Mouse (Mus musculus): Measurements from ENCODE around the gene Esyt2. TPM values are rescaled to one million over a fixed set of nuclear protein-coding genes. Genes with fewer than 3 reads are reported as not detected.

Gene Esyt2
- polyA plus RNA-seq, 1 experiment from 2014 or later, result 17.1 TPM

GRCm38 (mm10) chr12:116308612-116309011, 27.6 kb downstream of the Esyt2 start:
- Histone ChIP-seq H3K27ac (ENCODE audit: poor library complexity, severe bottlenecking) (no peak overlapping the region), H3K36me3 (no peaks in the 10 kb centered on the region), H3K9ac (no peak overlapping the region), H3K4me2 (no peak overlapping the region), H3K4me3 (no peak overlapping the region), H3K4me1 (replicated peaks) (no peaks in the 10 kb centered on the region), H3K9me3 (replicated peaks) (no peaks in the 10 kb centered on the region), H3K27me3 (replicated peaks) (no peaks in the 10 kb centered on the region)
- WGBS, result 76% methylated on average over 2 of the region's 2 CpGs
- no peak for ATAC-seq (ENCODE audit: insufficient number of reproducible peaks, low FRiP score)

- WGBS, result 74% methylated on average over 1 of the region's 1 CpGs
Observed at GRCm38 (mm10) chr12:116313816-116314215, 32.8 kb downstream of the Esyt2 start.

GRCm38 (mm10) chr12:116315498-116315897, 34.5 kb downstream of the Esyt2 start:
- no peak overlapping the region for H3K9ac ChIP-seq
- WGBS, result 82% methylated on average over 3 of the region's 3 CpGs
- H3K4me2 ChIP-seq, result no peak overlapping the region
- no peak overlapping the region for H3K4me3 ChIP-seq
- no peaks in the 10 kb centered on the region for H3K9me3 ChIP-seq (replicated peaks)
- no peaks in the 10 kb centered on the region for H3K4me1 ChIP-seq (replicated peaks)
- H3K27ac ChIP-seq (ENCODE audit: poor library complexity, severe bottlenecking), result no peak overlapping the region
- no peak for ATAC-seq (ENCODE audit: insufficient number of reproducible peaks, low FRiP score)
- H3K27me3 ChIP-seq (replicated peaks), result no peaks in the 10 kb centered on the region
- H3K36me3 ChIP-seq, result no peaks in the 10 kb centered on the region

More at GRCm38 (mm10) chr12:116313816-116314215, 32.8 kb downstream of the Esyt2 start:
- H3K4me1 ChIP-seq (replicated peaks), result no peaks in the 10 kb centered on the region
- H3K4me2 ChIP-seq, result no peak overlapping the region
- H3K27me3 ChIP-seq (replicated peaks), result no peaks in the 10 kb centered on the region
- H3K36me3 ChIP-seq, result no peaks in the 10 kb centered on the region
- no peak for ATAC-seq (ENCODE audit: insufficient number of reproducible peaks, low FRiP score)
- no peak overlapping the region for H3K9ac ChIP-seq
- H3K4me3 ChIP-seq, result no peak overlapping the region
- no peak overlapping the region for H3K27ac ChIP-seq (ENCODE audit: poor library complexity, severe bottlenecking)
- H3K9me3 ChIP-seq (replicated peaks), result no peaks in the 10 kb centered on the region

DNA sequence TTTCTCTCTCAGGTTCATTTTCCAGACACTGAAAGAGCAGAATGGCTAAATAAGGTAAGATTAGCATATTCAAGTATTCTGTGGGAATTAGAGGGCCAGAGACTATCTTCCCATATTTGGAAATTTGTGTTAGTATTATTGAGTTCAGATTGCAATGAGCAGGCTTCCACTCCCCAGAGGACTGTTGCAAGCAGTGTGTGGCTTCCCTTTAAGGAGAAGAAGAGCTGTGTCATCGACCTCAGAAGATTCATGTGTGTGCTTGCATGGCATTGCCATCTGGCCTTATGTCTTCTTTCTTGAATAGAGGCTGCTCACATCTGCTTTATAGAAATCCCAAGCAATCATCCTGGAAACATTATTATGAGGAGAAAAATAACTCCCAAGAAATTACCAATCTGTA, 36.8 kb downstream of the Esyt2 start:
- Histone ChIP-seq H3K9me3 (replicated peaks) (no peaks in the 10 kb centered on the region), H3K27me3 (replicated peaks) (no peaks in the 10 kb centered on the region), H3K4me3 (no peak overlapping the region), H3K4me1 (replicated peaks) (no peaks in the 10 kb centered on the region), H3K9ac (no peak overlapping the region), H3K36me3 (no peaks in the 10 kb centered on the region), H3K4me2 (no peak overlapping the region), H3K27ac (ENCODE audit: poor library complexity, severe bottlenecking) (no peak overlapping the region)
- ATAC-seq (ENCODE audit: insufficient number of reproducible peaks, low FRiP score), result no peak
- 70% methylated on average over 1 of the region's 1 CpGs for WGBS

DNA sequence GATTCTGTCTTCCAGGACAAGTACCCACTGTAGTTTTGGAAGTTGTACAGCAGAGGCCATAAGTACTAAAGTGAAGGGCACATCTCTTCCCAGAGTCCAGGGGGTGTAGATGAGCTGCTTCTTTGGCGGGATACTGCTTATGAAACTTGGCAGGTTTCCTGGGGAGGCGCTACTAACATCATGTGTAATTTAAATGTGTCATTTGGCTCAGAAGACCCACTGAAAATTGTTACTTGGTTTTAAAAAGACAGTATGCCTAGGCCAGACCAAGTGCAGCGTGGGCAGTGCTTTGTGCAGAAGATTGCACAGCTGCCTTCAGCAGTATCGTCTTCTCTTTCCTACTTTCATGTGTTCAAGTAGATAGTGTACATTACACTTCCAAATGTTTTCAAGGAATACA, 44.5 kb downstream of the Esyt2 start:
- Histone ChIP-seq H3K9ac (no peak overlapping the region), H3K27me3 (replicated peaks) (no peaks in the 10 kb centered on the region), H3K4me3 (no peak overlapping the region), H3K36me3 (peaks cover 14% of the 10 kb centered on the region; the same call in 1 of the 2 replicates), H3K9me3 (replicated peaks) (no peaks in the 10 kb centered on the region), H3K4me2 (no peak overlapping the region), H3K4me1 (replicated peaks) (no peaks in the 10 kb centered on the region), H3K27ac (ENCODE audit: poor library complexity, severe bottlenecking) (no peak overlapping the region)
- no peak for ATAC-seq (ENCODE audit: insufficient number of reproducible peaks, low FRiP score)
- WGBS, result 77% methylated on average over 4 of the region's 4 CpGs

DNA sequence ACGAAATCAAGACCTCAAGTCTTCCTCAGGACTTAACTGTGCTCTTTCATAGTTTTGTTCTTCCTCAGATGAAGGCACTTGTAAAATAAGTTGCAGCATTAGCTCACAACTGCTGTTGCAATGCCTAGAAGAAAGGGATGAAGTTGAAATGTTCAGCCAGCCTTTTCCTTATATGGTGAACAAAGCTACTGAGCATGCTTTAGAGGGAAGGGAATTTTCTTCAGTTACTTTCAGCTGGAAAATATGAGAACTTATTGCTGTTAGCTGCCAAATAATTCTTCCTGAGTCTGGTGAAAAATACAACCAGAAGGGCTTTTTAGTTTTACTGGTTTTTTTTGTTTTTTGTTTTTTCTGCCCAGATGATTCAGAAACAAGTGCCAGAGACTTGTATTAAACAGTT, 45.2 kb downstream of the Esyt2 start:
- H3K9ac ChIP-seq, result no peak overlapping the region
- no peaks in the 10 kb centered on the region for H3K4me1 ChIP-seq (replicated peaks)
- no peak overlapping the region for H3K4me3 ChIP-seq
- no peak overlapping the region for H3K27ac ChIP-seq (ENCODE audit: poor library complexity, severe bottlenecking)
- H3K9me3 ChIP-seq (replicated peaks), result no peaks in the 10 kb centered on the region
- no peak for ATAC-seq (ENCODE audit: insufficient number of reproducible peaks, low FRiP score)
- H3K36me3 ChIP-seq, result peaks cover 14% of the 10 kb centered on the region; the same call in 1 of the 2 replicates
- no peak overlapping the region for H3K4me2 ChIP-seq
- H3K27me3 ChIP-seq (replicated peaks), result no peaks in the 10 kb centered on the region
- whole genome bisulfite sequencing, result 62% methylated on average over 1 of the region's 1 CpGs

DNA sequence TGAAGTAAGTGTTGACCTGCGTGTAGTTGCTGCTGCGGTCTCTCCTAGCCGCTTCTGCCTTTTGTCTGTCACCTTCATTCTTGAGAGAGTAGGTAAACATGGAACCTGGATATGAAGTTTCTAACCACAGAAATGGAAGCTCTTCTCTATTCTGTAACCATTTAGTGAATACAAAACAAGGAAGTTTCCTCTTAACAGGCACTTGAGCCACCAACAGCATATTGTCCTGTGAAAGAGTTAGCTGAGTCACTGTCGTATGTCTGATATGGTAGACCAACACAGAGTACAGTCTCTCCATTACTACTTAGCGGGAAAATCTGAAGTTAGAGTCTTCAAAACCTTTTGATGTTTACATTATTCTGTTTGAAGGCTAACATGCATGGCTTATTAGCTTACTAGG, 53.3 kb downstream of the Esyt2 start:
- no peak overlapping the region for H3K4me2 ChIP-seq
- ATAC-seq (ENCODE audit: insufficient number of reproducible peaks, low FRiP score), result no peak
- WGBS, result 81% methylated on average over 5 of the region's 5 CpGs
- H3K9ac ChIP-seq, result no peak overlapping the region
- H3K27ac ChIP-seq (ENCODE audit: poor library complexity, severe bottlenecking), result no peak overlapping the region
- no peaks in the 10 kb centered on the region for H3K4me1 ChIP-seq (replicated peaks)
- no peaks in the 10 kb centered on the region for H3K9me3 ChIP-seq (replicated peaks)
- no peaks in the 10 kb centered on the region for H3K27me3 ChIP-seq (replicated peaks)
- peaks cover 3% of the 10 kb centered on the region; the same call in 1 of the 2 replicates for H3K36me3 ChIP-seq
- no peak overlapping the region for H3K4me3 ChIP-seq

- peaks cover 29% of the 10 kb centered on the region for H3K36me3 ChIP-seq
- ATAC-seq (ENCODE audit: insufficient number of reproducible peaks, low FRiP score), result no peak
- no peak overlapping the region for H3K27ac ChIP-seq (ENCODE audit: poor library complexity, severe bottlenecking)
Observed at GRCm38 (mm10) chr12:116340160-116340559, 59.2 kb downstream of the Esyt2 start.

GRCm38 (mm10) chr12:116348755-116349286, 67.8 kb downstream of the Esyt2 start:
- Histone ChIP-seq H3K4me3 (no peak overlapping the region), H3K9ac (no peak overlapping the region), H3K4me1 (replicated peaks) (no peaks in the 10 kb centered on the region), H3K9me3 (replicated peaks) (no peaks in the 10 kb centered on the region), H3K27ac (ENCODE audit: poor library complexity, severe bottlenecking) (no peak overlapping the region), H3K27me3 (replicated peaks) (no peaks in the 10 kb centered on the region), H3K4me2 (no peak overlapping the region), H3K36me3 (peaks cover 44% of the 10 kb centered on the region)
- ATAC-seq (ENCODE audit: insufficient number of reproducible peaks, low FRiP score), result no peak

More at GRCm38 (mm10) chr12:116340160-116340559, 59.2 kb downstream of the Esyt2 start:
- H3K27me3 ChIP-seq (replicated peaks), result no peaks in the 10 kb centered on the region
- H3K9me3 ChIP-seq (replicated peaks), result no peaks in the 10 kb centered on the region
- WGBS, result 32% methylated on average over 1 of the region's 1 CpGs
- H3K4me2 ChIP-seq, result no peak overlapping the region
- H3K4me3 ChIP-seq, result no peak overlapping the region
- no peaks in the 10 kb centered on the region for H3K4me1 ChIP-seq (replicated peaks)
- H3K9ac ChIP-seq, result no peak overlapping the region

GRCm38 (mm10) chr12:116349376-116349775, 68.4 kb downstream of the Esyt2 start:
- ATAC-seq (ENCODE audit: insufficient number of reproducible peaks, low FRiP score), result no peak
- Histone ChIP-seq H3K4me3 (no peak overlapping the region), H3K4me2 (no peak overlapping the region), H3K36me3 (peaks cover 40% of the 10 kb centered on the region), H3K9ac (no peak overlapping the region), H3K9me3 (replicated peaks) (no peaks in the 10 kb centered on the region), H3K27me3 (replicated peaks) (no peaks in the 10 kb centered on the region), H3K4me1 (replicated peaks) (no peaks in the 10 kb centered on the region), H3K27ac (ENCODE audit: poor library complexity, severe bottlenecking) (no peak overlapping the region)
- 82% methylated on average over 2 of the region's 2 CpGs for WGBS

GRCm38 (mm10) chr12:116351022-116351421, 70.0 kb downstream of the Esyt2 start:
- H3K27ac ChIP-seq (ENCODE audit: poor library complexity, severe bottlenecking), result no peak overlapping the region
- peaks cover 33% of the 10 kb centered on the region for H3K36me3 ChIP-seq
- H3K4me3 ChIP-seq, result no peak overlapping the region
- H3K4me1 ChIP-seq (replicated peaks), result no peaks in the 10 kb centered on the region
- no peaks in the 10 kb centered on the region for H3K9me3 ChIP-seq (replicated peaks)
- H3K9ac ChIP-seq, result no peak overlapping the region
- WGBS, result 86% methylated on average over 4 of the region's 4 CpGs
- H3K27me3 ChIP-seq (replicated peaks), result no peaks in the 10 kb centered on the region
- H3K4me2 ChIP-seq, result no peak overlapping the region
- ATAC-seq (ENCODE audit: insufficient number of reproducible peaks, low FRiP score), result no peak

- H3K9me3 ChIP-seq (replicated peaks), result no peaks in the 10 kb centered on the region
- H3K4me2 ChIP-seq, result no peak overlapping the region
- no peaks in the 10 kb centered on the region for H3K27me3 ChIP-seq (replicated peaks)
- no peak overlapping the region for H3K27ac ChIP-seq (ENCODE audit: poor library complexity, severe bottlenecking)
- H3K4me3 ChIP-seq, result no peak overlapping the region
- peaks cover 34% of the 10 kb centered on the region for H3K36me3 ChIP-seq
- no peak overlapping the region for H3K9ac ChIP-seq
- no peak for ATAC-seq (ENCODE audit: insufficient number of reproducible peaks, low FRiP score)
- H3K4me1 ChIP-seq (replicated peaks), result no peaks in the 10 kb centered on the region
- WGBS, result 76% methylated on average over 5 of the region's 5 CpGs
Observed at GRCm38 (mm10) chr12:116352404-116352803, 71.4 kb downstream of the Esyt2 start.
